18 mouse cellular contexts compared by ENCODE assay signal in the genomic region with DNA sequence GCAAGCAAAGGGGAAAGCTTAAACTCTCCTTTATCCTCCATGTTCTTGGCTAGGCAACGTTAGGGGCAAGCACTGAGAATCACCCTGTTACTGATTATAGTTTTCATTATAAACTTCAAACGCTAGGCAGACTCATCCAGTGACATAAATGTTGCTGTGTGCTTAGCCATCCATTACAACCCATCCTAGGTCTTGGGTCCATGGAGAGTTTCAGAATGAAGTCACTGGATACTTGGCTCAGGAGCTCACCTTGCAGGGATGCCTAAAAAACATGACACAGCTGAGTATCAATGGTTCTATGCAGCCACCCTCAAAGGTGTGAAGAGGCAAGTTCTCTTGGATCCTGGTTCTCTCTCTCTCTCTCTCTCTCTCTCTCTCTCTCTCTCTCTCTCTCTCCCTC.
DNase-seq lines count a peak whose midpoint lies in the region; ATAC-seq and TF ChIP-seq lines count a peak whose summit lies in the region.
"Had no signal": no experiment of that assay in that cellular context is flagged by ENCODE, and none has a peak within 500 bp of the region (broad histone marks: within the 10 kb centered on the region; RNA-seq: fewer than 3 reads in every experiment).

No protein-coding gene starts in this region.

- ATAC-seq in Patski, result peak; percentile 86
- ATAC-seq: activated CD4-positive, CD25-positive, alpha-beta regulatory T cell, adult 4 months; CD4-positive, CD25-positive, alpha-beta regulatory T cell, adult 4 months had no signal

- POLR2A ChIA-PET in Patski (lab: Charles Lee), result no interaction called here

- H3K27me3 ChIP-seq in Patski, result peaks cover 21% of the 10 kb centered on the region
- H3K27me3 ChIP-seq: CH12.LX had no signal

- CTCF ChIA-PET in Patski (lab: Charles Lee), result interaction anchor here (1.1 kb wide), 1 partner anchor 17 kb away, joined by 3 read pairs; no protein-coding TSS in a partner anchor

- peak; percentile 55 for DNase-seq in Patski (ENCODE audit: low read depth, low spot score)
- no peak for DNase-seq in adrenal gland, adult (ENCODE audit: inconsistent age in 2 of 2, low spot score in 1 of 2)
- DNase-seq: adrenal gland, adult 2 months; adrenal gland, adult 8-10 months; adrenal gland, postnatal 10 days; adrenal gland, postnatal 14 days; adrenal gland, postnatal 25 days; adrenal gland, postnatal 36 days; B cell, adult 2 months; cerebellum, adult 11 months; cerebellum, adult 11-12 months; cerebellum, adult 18-20 months; cerebellum, adult 2 months; cerebellum, adult 8-10 months; cerebellum, adult 9-10 months had no signal

- in situ Hi-C loops in Patski (cut with MboI; ENCODE audit: low pct_unique_long_range_greater_than_20kb), result no loop called here

- no peak for TF ChIP-seq CTCF in Patski (IDR thresholded peaks at IDR 0.05)
